Mouse (Mus musculus) intestine, embryonic 16.5 days (tissue): Measurements from ENCODE around the gene Clec4f. TPM values are rescaled to one million over a fixed set of nuclear protein-coding genes. Genes with fewer than 3 reads are reported as not detected.
A peak's percentile ranks its signal among the peaks of the same experiment; 100 is the strongest.

Source experiments
- ATAC-seq: fragments of 200-750 bp; cut with Nextera tagmentation; 2 replicates; pipeline ENCODE4 v1.8.0; 2017; ENCODE audit warnings: moderate TSS enrichment, moderate library complexity
- H3K27ac ChIP-seq: fragments of 300-500 bp; sonication (generic); 2 replicates; pipeline ENCODE4 v1.5.1; 2014; ENCODE audit warnings: mild to moderate bottlenecking, low read length
- H3K27me3 ChIP-seq: fragments of 300-500 bp; sonication (generic); replicated peaks from 2 replicates; pipeline ENCODE4 v1.6.1; 2014; ENCODE audit warnings: low read length, control low read depth, mixed read lengths; ENCODE audit not compliant: control insufficient read depth, insufficient read depth
- H3K36me3 ChIP-seq: fragments of 300-500 bp; sonication (generic); 2 replicates; pipeline ENCODE4 v1.6.1; 2014; ENCODE audit warnings: low read length, control low read depth; ENCODE audit not compliant: control insufficient read depth, insufficient read depth
- H3K4me1 ChIP-seq: fragments of 300-500 bp; sonication (generic); 2 replicates; pipeline ENCODE4 v1.6.1; 2014; ENCODE audit warnings: low read length, control low read depth, mixed read lengths; ENCODE audit not compliant: control insufficient read depth, insufficient read depth
- H3K4me2 ChIP-seq: fragments of 300-500 bp; sonication (generic); 2 replicates; pipeline ENCODE4 v1.6.1; 2014; ENCODE audit warnings: low read depth, low read length, control low read depth
- H3K4me3 ChIP-seq: fragments of 300-500 bp; sonication (generic); 2 replicates; pipeline ENCODE4 v1.5.1; 2014; ENCODE audit warnings: mild to moderate bottlenecking, low read length
- H3K9ac ChIP-seq: fragments of 300-500 bp; sonication (generic); 2 replicates; pipeline ENCODE4 v1.6.1; 2014; ENCODE audit warnings: low read depth, low read length
- H3K9me3 ChIP-seq: fragments of 300-500 bp; sonication (generic); 2 replicates; pipeline ENCODE4 v1.6.1; 2016; ENCODE audit warnings: low read length, control low read depth; ENCODE audit not compliant: control insufficient read depth
- WGBS: fragments of 180-500 bp; shearing (Covaris S2); extraction: QIAGEN DNeasy Blood & Tissue Kit; methylation state at CpG from one replicate; pipeline ENCODE4 v1.1.7; 2014; 5-methylcytosine and 5-hydroxymethylcytosine counted together
- polyA plus RNA-seq: library from polyadenylated mRNA; unstranded; fragments of >200 nt; fragmentation: Nextera tagmentation; extraction: Ambion mirVana; gene quantifications from 2 replicates; pipeline ENCODE4 v1.2.1, GENCODE M21; 2015

Gene Clec4f
- polyA plus RNA-seq, 1 experiment from 2014 or later: 0.32 TPM

DNA sequence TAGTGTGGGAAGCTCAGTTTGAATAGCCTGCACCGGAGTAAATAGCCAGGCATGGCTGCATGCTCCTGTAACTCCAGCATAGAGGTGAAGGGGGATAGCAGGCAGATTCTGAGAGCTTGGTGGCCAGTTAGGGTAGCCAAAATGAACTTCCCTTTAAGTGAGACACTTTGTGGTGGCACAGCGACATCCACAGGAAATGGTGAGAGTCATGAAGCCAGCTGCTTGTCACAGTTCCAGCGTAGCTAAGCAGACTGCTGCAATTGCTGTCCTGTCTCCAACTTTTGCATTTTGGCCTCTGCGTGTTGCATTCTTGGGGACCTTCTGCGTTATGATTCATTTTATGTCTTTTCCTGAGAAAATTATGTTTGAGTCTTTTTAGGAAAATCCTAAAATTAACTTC is 39.5 kb downstream of the Clec4f start:
- H3K4me2 ChIP-seq: no peak overlapping the region
- no peak overlapping the region for H3K27ac ChIP-seq
- H3K36me3 ChIP-seq: no peaks in the 10 kb centered on the region
- H3K27me3 ChIP-seq: no peaks in the 10 kb centered on the region; the same call in 1 of the 2 replicates
- H3K9me3 ChIP-seq: no peaks in the 10 kb centered on the region
- WGBS: 70% methylated on average over 5 of the region's 5 CpGs
- H3K9ac ChIP-seq: no peak overlapping the region
- H3K4me3 ChIP-seq: no peak overlapping the region
- ATAC-seq: no peak
- H3K4me1 ChIP-seq: no peaks in the 10 kb centered on the region

GRCm38 (mm10) chr6:83614469-83614868 is 41.5 kb downstream of the Clec4f start:
- H3K4me2 ChIP-seq: no peak overlapping the region
- H3K9ac ChIP-seq: no peak overlapping the region
- no peak for ATAC-seq
- H3K27me3 ChIP-seq: no peaks in the 10 kb centered on the region; the same call in 1 of the 2 replicates
- H3K4me3 ChIP-seq: no peak overlapping the region
- no peaks in the 10 kb centered on the region for H3K9me3 ChIP-seq
- WGBS: 89% methylated on average over 4 of the region's 4 CpGs
- no peaks in the 10 kb centered on the region for H3K4me1 ChIP-seq
- H3K27ac ChIP-seq: no peak overlapping the region
- H3K36me3 ChIP-seq: no peaks in the 10 kb centered on the region

DNA sequence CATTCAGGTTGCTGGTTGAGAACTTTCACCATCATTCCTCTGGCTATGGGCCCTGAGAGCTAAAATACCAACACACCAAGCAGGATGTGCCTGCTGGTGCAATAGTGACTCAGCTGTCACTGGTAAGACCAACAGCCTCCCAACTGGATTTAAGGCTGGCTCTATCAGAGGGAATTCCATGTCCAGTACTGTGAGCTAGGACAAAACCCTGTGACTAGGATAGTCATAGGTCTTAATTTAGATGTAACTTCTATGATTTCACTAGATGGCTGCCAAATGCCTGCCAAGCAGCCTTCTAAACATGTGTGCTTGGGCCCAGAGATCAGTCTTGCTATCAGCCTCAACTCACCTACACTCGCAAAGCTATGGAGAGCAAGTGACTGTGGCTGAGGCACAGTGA is 43.0 kb downstream of the Clec4f start:
- Histone ChIP-seq H3K4me2 (no peak overlapping the region), H3K36me3 (no peaks in the 10 kb centered on the region), H3K9me3 (no peaks in the 10 kb centered on the region), H3K9ac (no peak overlapping the region), H3K4me1 (no peaks in the 10 kb centered on the region), H3K27ac (no peak overlapping the region), H3K27me3 (no peaks in the 10 kb centered on the region; the same call in 1 of the 2 replicates), H3K4me3 (no peak overlapping the region)
- no peak for ATAC-seq
- 93% methylated on average over 1 of the region's 1 CpGs for WGBS

- Histone ChIP-seq H3K9me3 (no peaks in the 10 kb centered on the region), H3K4me3 (no peak overlapping the region), H3K27ac (no peak overlapping the region), H3K9ac (no peak overlapping the region), H3K4me1 (no peaks in the 10 kb centered on the region), H3K36me3 (no peaks in the 10 kb centered on the region), H3K4me2 (no peak overlapping the region), H3K27me3 (no peaks in the 10 kb centered on the region)
- no peak for ATAC-seq
- 64% methylated on average over 6 of the region's 6 CpGs for WGBS
Measured at GRCm38 (mm10) chr6:83599636-83600174, 56.3 kb downstream of the Clec4f start.

DNA sequence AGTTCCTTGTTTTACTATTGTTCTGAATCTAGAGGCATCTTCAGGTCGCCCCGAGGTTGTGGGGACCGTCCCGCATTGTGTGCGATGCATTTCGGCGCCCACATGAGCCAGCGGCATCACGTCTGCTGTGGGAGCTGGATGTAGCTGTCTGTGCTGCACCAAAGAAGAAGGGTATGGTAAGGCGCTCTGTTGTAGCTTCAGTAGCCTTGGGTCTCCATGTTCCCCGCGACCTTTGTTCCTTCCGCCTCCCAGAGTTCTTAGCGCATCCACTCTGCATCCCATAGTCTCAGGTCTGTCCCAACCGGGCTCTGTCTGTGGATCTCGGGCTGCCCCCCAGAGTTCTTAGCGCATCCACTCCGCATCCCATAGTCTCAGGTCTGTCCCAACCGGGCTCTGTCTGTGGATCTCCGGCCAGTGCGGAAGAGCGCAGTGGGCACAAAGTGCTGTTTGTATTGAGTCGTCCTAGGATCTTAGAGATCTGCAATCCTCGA is 56.9 kb downstream of the Clec4f start:
- no peaks in the 10 kb centered on the region for H3K27me3 ChIP-seq
- no peaks in the 10 kb centered on the region for H3K4me1 ChIP-seq
- peak overlapping the region; percentile 41 for H3K4me3 ChIP-seq
- WGBS: 35% methylated on average over 24 of the region's 24 CpGs
- no peak for ATAC-seq
- peak overlapping the region; percentile 61 for H3K4me2 ChIP-seq
- no peak overlapping the region for H3K27ac ChIP-seq
- H3K9ac ChIP-seq: no peak overlapping the region
- no peaks in the 10 kb centered on the region for H3K9me3 ChIP-seq
- no peaks in the 10 kb centered on the region for H3K36me3 ChIP-seq

DNA sequence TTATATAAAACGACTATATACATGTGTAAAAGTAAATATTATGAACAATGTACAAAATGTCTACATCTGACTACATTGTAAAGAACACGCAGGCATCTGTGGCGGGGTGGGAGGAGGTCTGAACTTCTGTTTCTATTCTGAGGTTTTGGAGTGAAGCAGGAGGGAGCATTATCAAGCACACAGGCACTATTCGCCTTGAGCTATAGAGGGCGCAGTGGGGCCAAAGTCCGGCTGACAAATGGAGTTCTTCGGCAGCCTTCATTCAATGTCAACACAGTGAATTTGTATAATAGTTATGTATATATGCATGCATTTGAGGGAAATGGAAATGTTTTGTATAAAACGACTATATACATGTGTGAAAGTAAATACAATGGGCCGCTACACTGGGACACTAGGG is 57.3 kb downstream of the Clec4f start:
- Histone ChIP-seq H3K27me3 (no peaks in the 10 kb centered on the region), H3K4me3 (peak overlapping the region; percentile 41), H3K9ac (no peak overlapping the region), H3K4me1 (no peaks in the 10 kb centered on the region), H3K27ac (no peak overlapping the region), H3K9me3 (no peaks in the 10 kb centered on the region), H3K36me3 (no peaks in the 10 kb centered on the region), H3K4me2 (peak overlapping the region; percentile 61)
- ATAC-seq: no peak
- WGBS: 10% methylated on average over 9 of the region's 9 CpGs

- 47% methylated on average over 3 of the region's 3 CpGs for WGBS
- H3K4me1 ChIP-seq: no peaks in the 10 kb centered on the region
- H3K36me3 ChIP-seq: no peaks in the 10 kb centered on the region
- no peak overlapping the region for H3K27ac ChIP-seq
- no peak overlapping the region for H3K4me2 ChIP-seq
- no peak overlapping the region for H3K4me3 ChIP-seq
- no peaks in the 10 kb centered on the region for H3K9me3 ChIP-seq
- no peaks in the 10 kb centered on the region for H3K27me3 ChIP-seq
- no peak for ATAC-seq
- no peak overlapping the region for H3K9ac ChIP-seq
Measured at GRCm38 (mm10) chr6:83597988-83598387, 58.0 kb downstream of the Clec4f start.

- Histone ChIP-seq H3K27me3 (no peaks in the 10 kb centered on the region), H3K9me3 (no peaks in the 10 kb centered on the region), H3K4me3 (no peak overlapping the region), H3K9ac (no peak overlapping the region), H3K4me2 (no peak overlapping the region), H3K36me3 (no peaks in the 10 kb centered on the region), H3K27ac (no peak overlapping the region), H3K4me1 (no peaks in the 10 kb centered on the region)
- no peak for ATAC-seq
- WGBS: 86% methylated on average over 2 of the region's 2 CpGs
Measured at GRCm38 (mm10) chr6:83595035-83595434, 61.0 kb downstream of the Clec4f start.
